Mouse (Mus musculus): ENCODE data around the gene Epas1.

DNA sequence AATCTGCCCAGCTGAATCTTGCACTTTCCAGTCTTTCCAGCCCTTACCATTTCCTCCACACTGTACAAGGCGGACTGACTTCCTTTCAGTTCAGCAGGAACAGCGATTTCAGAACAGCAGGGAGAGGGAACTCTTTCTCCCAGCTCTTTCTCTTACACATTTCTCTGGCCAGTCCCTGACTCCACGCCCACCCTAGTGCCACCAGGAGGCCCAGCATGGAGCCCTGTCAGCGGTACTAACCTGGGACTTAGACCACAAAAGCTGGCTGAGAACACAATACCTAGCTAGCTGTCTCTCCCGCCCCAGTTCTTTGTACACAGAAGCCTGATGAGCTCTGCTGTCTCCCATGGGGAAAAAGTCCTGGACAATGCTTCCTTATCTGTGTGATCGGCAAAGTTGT, 8.6 kb upstream of the Epas1 start:
- TF ChIP-seq CTCF (conservative IDR thresholded peaks at IDR 0.05; ENCODE audit: low read length) (no peak), POU5F1 (IDR thresholded peaks at IDR 0.05; ENCODE audit: borderline replicate concordance, low read length) (no peak), NANOG (IDR thresholded peaks at IDR 0.05; ENCODE audit: borderline replicate concordance, low read length) (no peak)
